ENCODE assay signal across 9 mouse cellular contexts in the genomic region with DNA sequence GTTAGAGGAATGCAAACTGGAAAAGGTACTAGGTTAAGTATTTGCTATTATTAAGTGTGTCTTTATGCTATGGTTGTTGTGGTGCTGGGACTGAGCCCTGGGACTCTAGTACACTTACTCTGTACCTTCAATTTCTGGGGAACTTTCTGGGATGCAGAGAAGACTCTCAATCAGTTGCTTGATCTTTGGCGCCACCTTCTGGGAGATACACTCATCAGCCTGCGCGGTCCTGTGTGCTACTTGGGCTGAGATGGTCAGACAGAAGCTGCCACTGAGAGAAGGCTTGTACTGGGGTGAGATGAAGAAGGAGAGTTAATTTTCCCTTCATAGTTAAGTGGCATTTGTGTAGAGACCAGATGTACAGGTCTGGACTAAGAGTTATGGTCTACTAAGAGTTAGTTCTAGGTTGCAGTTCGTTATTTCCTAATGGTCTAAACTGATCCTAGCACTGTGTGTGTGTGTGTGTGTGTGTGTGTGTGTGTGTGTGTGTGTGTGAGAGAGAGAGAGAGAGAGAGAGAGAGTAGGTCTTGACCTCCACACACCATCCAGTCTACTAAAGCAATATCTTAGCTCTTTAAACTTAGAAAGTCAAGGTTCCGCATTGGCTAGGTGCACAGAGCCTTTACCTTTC. TPM values are rescaled to one million over a fixed set of nuclear protein-coding genes. Genes with fewer than 3 reads are reported as not detected.
A peak's percentile ranks its signal among the peaks of the same experiment; 100 is the strongest.
DNase-seq lines count a peak whose midpoint lies in the region; ATAC-seq lines count a peak whose summit lies in the region.
"Had no signal": no experiment of that assay in that cellular context is flagged by ENCODE, and none has a peak within 500 bp of the region (broad histone marks: within the 10 kb centered on the region; RNA-seq: fewer than 3 reads in every experiment).

No protein-coding gene starts in this region.

- H3K9me3 ChIP-seq in embryonic facial prominence, embryonic 11.5 days (replicated peaks; ENCODE audit: control insufficient read depth, low read length) = no peaks in the 10 kb centered on the region
- H3K9me3 ChIP-seq in heart, embryonic 12.5 days (replicated peaks) = no peaks in the 10 kb centered on the region
- no peaks in the 10 kb centered on the region for H3K9me3 ChIP-seq in liver, embryonic 11.5 days (ENCODE audit: control insufficient read depth, low read length)
- no peaks in the 10 kb centered on the region for H3K9me3 ChIP-seq in neural tube, embryonic 12.5 days
- H3K9me3 ChIP-seq: embryonic facial prominence, embryonic 12.5 days had no signal

- H3K27ac ChIP-seq in embryonic facial prominence, embryonic 11.5 days (replicated peaks; ENCODE audit: low read depth, low read length) = no peak overlapping the region
- H3K27ac ChIP-seq in heart, embryonic 12.5 days (ENCODE audit: poor library complexity, severe bottlenecking) = no peak overlapping the region
- H3K27ac ChIP-seq in liver, embryonic 11.5 days (ENCODE audit: low read depth, low read length) = no peak overlapping the region
- H3K27ac ChIP-seq in neural tube, embryonic 12.5 days = no peak overlapping the region
- H3K27ac ChIP-seq: embryonic facial prominence, embryonic 12.5 days had no signal

- no peak overlapping the region for H3K9ac ChIP-seq in embryonic facial prominence, embryonic 11.5 days (replicated peaks; ENCODE audit: low read length)
- H3K9ac ChIP-seq in heart, embryonic 12.5 days = no peak overlapping the region
- H3K9ac ChIP-seq in liver, embryonic 11.5 days (ENCODE audit: low read depth, low read length) = no peak overlapping the region
- no peak overlapping the region for H3K9ac ChIP-seq in neural tube, embryonic 12.5 days
- H3K9ac ChIP-seq: embryonic facial prominence, embryonic 12.5 days had no signal

- H3K4me3 ChIP-seq in embryonic facial prominence, embryonic 11.5 days (ENCODE audit: low read depth, low read length) = no peak overlapping the region
- no peak overlapping the region for H3K4me3 ChIP-seq in heart, embryonic 12.5 days
- H3K4me3 ChIP-seq in liver, embryonic 11.5 days (ENCODE audit: low read depth, low read length) = no peak overlapping the region
- H3K4me3 ChIP-seq in neural tube, embryonic 12.5 days = no peak overlapping the region
- H3K4me3 ChIP-seq: embryonic facial prominence, embryonic 12.5 days had no signal

- WGBS in embryonic facial prominence, embryonic 11.5 days = 36% methylated on average over 5 of the region's 5 CpGs
- WGBS in heart, embryonic 12.5 days = 37% methylated on average over 5 of the region's 5 CpGs
- WGBS in liver, embryonic 11.5 days = 36% methylated on average over 5 of the region's 5 CpGs
- 36% methylated on average over 5 of the region's 5 CpGs for WGBS in neural tube, embryonic 12.5 days

- H3K27me3 ChIP-seq in embryonic facial prominence, embryonic 11.5 days (ENCODE audit: control insufficient read depth, insufficient read depth, low read length) = no peaks in the 10 kb centered on the region
- H3K27me3 ChIP-seq in heart, embryonic 12.5 days (replicated peaks) = peaks cover 12% of the 10 kb centered on the region; the same call in 1 of the 2 replicates
- H3K27me3 ChIP-seq in liver, embryonic 11.5 days (replicated peaks; ENCODE audit: control insufficient read depth, insufficient read depth, low read length) = no peaks in the 10 kb centered on the region
- H3K27me3 ChIP-seq in neural tube, embryonic 12.5 days (replicated peaks) = no peaks in the 10 kb centered on the region
- H3K27me3 ChIP-seq: embryonic facial prominence, embryonic 12.5 days had no signal

- peak; percentile 79 for ATAC-seq in embryonic facial prominence, embryonic 11.5 days (replicated peaks; ENCODE audit: insufficient number of reproducible peaks, low FRiP score, low TSS enrichment, low read depth)
- peak; percentile 57; the same call in 1 of the 2 replicates for ATAC-seq in heart, embryonic 12.5 days (ENCODE audit: insufficient number of reproducible peaks, low FRiP score)
- ATAC-seq in liver, embryonic 11.5 days (replicated peaks; ENCODE audit: low FRiP score) = no peak; the same call in 1 of the 2 replicates
- ATAC-seq in neural tube, embryonic 12.5 days (ENCODE audit: low FRiP score, low read depth) = peak; percentile 74

- H3K4me2 ChIP-seq in embryonic facial prominence, embryonic 11.5 days (ENCODE audit: low read depth, low read length) = no peak overlapping the region
- H3K4me2 ChIP-seq in heart, embryonic 12.5 days = no peak overlapping the region
- no peak overlapping the region for H3K4me2 ChIP-seq in liver, embryonic 11.5 days
- no peak overlapping the region for H3K4me2 ChIP-seq in neural tube, embryonic 12.5 days (replicated peaks)
- H3K4me2 ChIP-seq: embryonic facial prominence, embryonic 12.5 days had no signal

- no peaks in the 10 kb centered on the region for H3K36me3 ChIP-seq in embryonic facial prominence, embryonic 11.5 days (replicated peaks; ENCODE audit: control insufficient read depth, insufficient read depth, low read depth, low read length)
- no peaks in the 10 kb centered on the region for H3K36me3 ChIP-seq in heart, embryonic 12.5 days
- no peaks in the 10 kb centered on the region for H3K36me3 ChIP-seq in liver, embryonic 11.5 days (ENCODE audit: control insufficient read depth, insufficient read depth, low read length)
- H3K36me3 ChIP-seq in neural tube, embryonic 12.5 days = no peaks in the 10 kb centered on the region
- H3K36me3 ChIP-seq: embryonic facial prominence, embryonic 12.5 days had no signal

- DNase-seq in B cell, adult 2 months = peak; percentile 65 to 66
- peak; percentile 81 for DNase-seq in adrenal gland, postnatal 14 days
- peak; percentile 93 for DNase-seq in embryonic facial prominence, embryonic 11.5 days (ENCODE audit: low spot score)
- DNase-seq in kidney, postnatal 10 days = peak; percentile 86
- peak; percentile 41 for DNase-seq in liver, embryonic 11.5 days (ENCODE audit: low spot score)
- DNase-seq in testis, postnatal 10 days (ENCODE audit: low spot score) = peak; percentile 82

- no peaks in the 10 kb centered on the region for H3K4me1 ChIP-seq in embryonic facial prominence, embryonic 11.5 days (ENCODE audit: control insufficient read depth, insufficient read depth, low read length)
- no peaks in the 10 kb centered on the region for H3K4me1 ChIP-seq in heart, embryonic 12.5 days (replicated peaks)
- H3K4me1 ChIP-seq in liver, embryonic 11.5 days (replicated peaks; ENCODE audit: control insufficient read depth, insufficient read depth, low read length) = no peaks in the 10 kb centered on the region
- no peaks in the 10 kb centered on the region for H3K4me1 ChIP-seq in neural tube, embryonic 12.5 days
- H3K4me1 ChIP-seq: embryonic facial prominence, embryonic 12.5 days had no signal

RNA-seq across cellular contexts. Expression of gene S100a7a, which starts 0.8 kb away (rescaled TPM):
- not detected in 2 replicates for total RNA-seq in adrenal gland, postnatal 14 days (2021)
- polyA plus RNA-seq in embryonic facial prominence, embryonic 11.5 days (2014; fragmentation: Nextera tagmentation; extraction: Ambion mirVana) = not detected in 2 replicates
- polyA plus RNA-seq in heart, embryonic 12.5 days (2016; fragmentation: Nextera tagmentation; extraction: Ambion mirVana) = 0.18 TPM in 1 of 2 replicates, not detected in the other
- not detected in 2 replicates for polyA plus RNA-seq in liver, embryonic 11.5 days (2014; fragmentation: Nextera tagmentation; extraction: Ambion mirVana)
- not detected in 2 replicates for polyA plus RNA-seq in neural tube, embryonic 12.5 days (2016; fragmentation: Nextera tagmentation; extraction: Ambion mirVana)

RNA-seq across cellular contexts. Expression of gene S100a8, which starts 15.8 kb away (rescaled TPM):
- total RNA-seq in adrenal gland, postnatal 14 days (2021) = 11.8 and 25.3 TPM in 2 replicates
- polyA plus RNA-seq in embryonic facial prominence, embryonic 11.5 days (2014; fragmentation: Nextera tagmentation; extraction: Ambion mirVana) = 10.5 and 13.2 TPM in 2 replicates
- polyA plus RNA-seq in heart, embryonic 12.5 days (2016; fragmentation: Nextera tagmentation; extraction: Ambion mirVana) = 2.1 and 4.5 TPM in 2 replicates
- polyA plus RNA-seq in liver, embryonic 11.5 days (2014; fragmentation: Nextera tagmentation; extraction: Ambion mirVana) = 140 and 141 TPM in 2 replicates
- 15.8 and 23.7 TPM in 2 replicates for polyA plus RNA-seq in neural tube, embryonic 12.5 days (2016; fragmentation: Nextera tagmentation; extraction: Ambion mirVana)

RNA-seq across cellular contexts. Expression of gene S100a6, which starts 40.3 kb away (rescaled TPM):
- 54.3 and 59.5 TPM in 2 replicates for total RNA-seq in adrenal gland, postnatal 14 days (2021)
- polyA plus RNA-seq in embryonic facial prominence, embryonic 11.5 days (2014; fragmentation: Nextera tagmentation; extraction: Ambion mirVana) = 23.7 and 25.3 TPM in 2 replicates
- polyA plus RNA-seq in heart, embryonic 12.5 days (2016; fragmentation: Nextera tagmentation; extraction: Ambion mirVana) = 36.1 and 38.4 TPM in 2 replicates
- 13.9 and 14.6 TPM in 2 replicates for polyA plus RNA-seq in liver, embryonic 11.5 days (2014; fragmentation: Nextera tagmentation; extraction: Ambion mirVana)
- polyA plus RNA-seq in neural tube, embryonic 12.5 days (2016; fragmentation: Nextera tagmentation; extraction: Ambion mirVana) = 14.6 and 16.8 TPM in 2 replicates

RNA-seq across cellular contexts. Expression of gene S100a9, which starts 42.5 kb away (rescaled TPM):
- total RNA-seq in adrenal gland, postnatal 14 days (2021) = 12.2 and 30.5 TPM in 2 replicates
- polyA plus RNA-seq in embryonic facial prominence, embryonic 11.5 days (2014; fragmentation: Nextera tagmentation; extraction: Ambion mirVana) = 5.7 and 5.8 TPM in 2 replicates
- 1.5 and 3.3 TPM in 2 replicates for polyA plus RNA-seq in heart, embryonic 12.5 days (2016; fragmentation: Nextera tagmentation; extraction: Ambion mirVana)
- polyA plus RNA-seq in liver, embryonic 11.5 days (2014; fragmentation: Nextera tagmentation; extraction: Ambion mirVana) = 93.3 and 95.1 TPM in 2 replicates
- polyA plus RNA-seq in neural tube, embryonic 12.5 days (2016; fragmentation: Nextera tagmentation; extraction: Ambion mirVana) = 6.9 and 12.0 TPM in 2 replicates

RNA-seq across cellular contexts. Expression of gene S100a5, which starts 44.7 kb away (rescaled TPM):
- not detected in 2 replicates for total RNA-seq in adrenal gland, postnatal 14 days (2021)
- not detected in 2 replicates for polyA plus RNA-seq in embryonic facial prominence, embryonic 11.5 days (2014; fragmentation: Nextera tagmentation; extraction: Ambion mirVana)
- not detected in 2 replicates for polyA plus RNA-seq in heart, embryonic 12.5 days (2016; fragmentation: Nextera tagmentation; extraction: Ambion mirVana)
- not detected in 2 replicates for polyA plus RNA-seq in liver, embryonic 11.5 days (2014; fragmentation: Nextera tagmentation; extraction: Ambion mirVana)
- not detected in 2 replicates for polyA plus RNA-seq in neural tube, embryonic 12.5 days (2016; fragmentation: Nextera tagmentation; extraction: Ambion mirVana)

Comparison
In these comparisons a context has a peak if more than half of its experiments do, and no peak if none do; other contexts are left out.
1. DNase-seq: peak in every context shown above with its lines; median percentile 93 in embryonic facial prominence, embryonic 11.5 days; 86 in kidney, postnatal 10 days; 82 in testis, postnatal 10 days; 81 in adrenal gland, postnatal 14 days; 66 in B cell, adult 2 months; 41 in liver, embryonic 11.5 days.